19 mouse cellular contexts compared by ENCODE assay signal in the genomic region with DNA sequence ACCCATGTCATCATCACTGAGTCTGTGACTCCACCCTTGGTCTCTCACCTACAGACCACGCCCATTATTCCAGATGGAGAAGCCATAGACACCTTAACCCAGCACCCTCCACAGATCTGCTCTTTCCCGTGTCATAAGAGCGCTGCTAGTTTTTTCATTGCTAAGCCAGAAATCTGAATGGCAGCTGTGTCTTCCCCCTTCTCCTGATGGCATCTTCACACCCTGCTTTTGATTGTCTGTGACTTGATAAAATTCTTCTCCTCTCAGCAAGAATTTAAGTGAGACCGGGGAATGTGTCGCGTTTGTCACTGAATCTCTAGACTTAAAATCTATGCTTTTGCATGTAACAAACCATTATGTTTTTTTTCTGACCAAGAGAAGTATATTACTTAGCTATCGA.
A peak's percentile ranks its signal among the peaks of the same experiment; 100 is the strongest.
DNase-seq lines count a peak whose midpoint lies in the region; ATAC-seq and TF ChIP-seq lines count a peak whose summit lies in the region.
"Had no signal": no experiment of that assay in that cellular context is flagged by ENCODE, and none has a peak within 500 bp of the region (broad histone marks: within the 10 kb centered on the region; RNA-seq: fewer than 3 reads in every experiment).

No protein-coding gene starts in this region.

- 68% methylated on average over 7 of the region's 7 CpGs for WGBS in forebrain, postnatal 0 days
- 91% methylated on average over 7 of the region's 7 CpGs for WGBS in forebrain, embryonic 11.5 days

- intact Hi-C loops in left cerebral cortex, adult 2 months (cut with DNase I), result no loop called here
- intact Hi-C loops in left cerebral cortex, postnatal 4 days (cut with DNase I), result no loop called here

- no peak for TF ChIP-seq CTCF in forebrain, postnatal 0 days (IDR thresholded peaks at IDR 0.05; ENCODE audit: low read depth)
- no peak for TF ChIP-seq CTCF in layer of hippocampus, adult 2 months (conservative IDR thresholded peaks at IDR 0.05)
- no peak for TF ChIP-seq CTCF in left cerebral cortex, adult 2 months (IDR thresholded peaks at IDR 0.05)

- H3K4me3 ChIP-seq in forebrain, postnatal 0 days (ENCODE audit: low read depth, low read length), result no peak overlapping the region
- no peak overlapping the region for H3K4me3 ChIP-seq in forebrain, embryonic 11.5 days (ENCODE audit: low read depth, low read length)
- no peak overlapping the region for H3K4me3 ChIP-seq in layer of hippocampus, adult 2 months
- no peak overlapping the region for H3K4me3 ChIP-seq in left cerebral cortex, adult 2 months
- H3K4me3 ChIP-seq: embryonic facial prominence, embryonic 10.5 days; embryonic facial prominence, embryonic 12.5 days; forebrain, embryonic 12.5 days had no signal

- H3K4me1 ChIP-seq in forebrain, postnatal 0 days (ENCODE audit: insufficient read depth), result no peaks in the 10 kb centered on the region
- no peaks in the 10 kb centered on the region for H3K4me1 ChIP-seq in forebrain, embryonic 11.5 days (replicated peaks; ENCODE audit: control insufficient read depth, insufficient read depth, low read length)
- H3K4me1 ChIP-seq: embryonic facial prominence, embryonic 10.5 days; embryonic facial prominence, embryonic 12.5 days; forebrain, embryonic 12.5 days had no signal

- H3K27me3 ChIP-seq in forebrain, postnatal 0 days (ENCODE audit: insufficient read depth, low read length), result no peaks in the 10 kb centered on the region
- no peaks in the 10 kb centered on the region for H3K27me3 ChIP-seq in forebrain, embryonic 11.5 days (ENCODE audit: control insufficient read depth, insufficient read depth, low read length)
- H3K27me3 ChIP-seq: embryonic facial prominence, embryonic 12.5 days; forebrain, embryonic 12.5 days had no signal

- H3K27ac ChIP-seq in forebrain, postnatal 0 days (ENCODE audit: low read depth, low read length), result peak overlapping the region; percentile 58
- H3K27ac ChIP-seq in forebrain, embryonic 11.5 days (ENCODE audit: low read depth, low read length), result no peak overlapping the region
- H3K27ac ChIP-seq in layer of hippocampus, adult 2 months, result peak overlapping the region; percentile 80
- H3K27ac ChIP-seq in left cerebral cortex, adult 2 months, result peak overlapping the region; percentile 61
- H3K27ac ChIP-seq: embryonic facial prominence, embryonic 10.5 days; embryonic facial prominence, embryonic 12.5 days; forebrain, embryonic 12.5 days had no signal

- no peak overlapping the region for H3K9ac ChIP-seq in forebrain, postnatal 0 days
- no peak overlapping the region for H3K9ac ChIP-seq in forebrain, embryonic 11.5 days (ENCODE audit: low read length)
- H3K9ac ChIP-seq: embryonic facial prominence, embryonic 12.5 days; forebrain, embryonic 12.5 days had no signal

- no peaks in the 10 kb centered on the region for H3K36me3 ChIP-seq in forebrain, postnatal 0 days (ENCODE audit: insufficient read depth)
- H3K36me3 ChIP-seq in forebrain, embryonic 11.5 days (ENCODE audit: control insufficient read depth, insufficient read depth, low read length), result no peaks in the 10 kb centered on the region
- H3K36me3 ChIP-seq: embryonic facial prominence, embryonic 10.5 days; embryonic facial prominence, embryonic 12.5 days; forebrain, embryonic 12.5 days had no signal

- H3K4me2 ChIP-seq in forebrain, postnatal 0 days (ENCODE audit: low read depth), result no peak overlapping the region
- no peak overlapping the region for H3K4me2 ChIP-seq in forebrain, embryonic 11.5 days (ENCODE audit: low read depth, low read length, severe bottlenecking)
- H3K4me2 ChIP-seq: embryonic facial prominence, embryonic 12.5 days; forebrain, embryonic 12.5 days had no signal

- DNase-seq in forebrain, postnatal 0 days, result peak; percentile 32
- no peak for DNase-seq in forebrain, embryonic 11.5 days (ENCODE audit: low spot score)
- peak in 1 of 2 experiments; percentile 53 for DNase-seq in layer of hippocampus, adult 2 months (ENCODE audit: low spot score in 2 of 2)
- no peak for DNase-seq in layer of hippocampus, postnatal 36 days
- no peak for DNase-seq in left cerebral cortex, adult 2 months (ENCODE audit: extremely low spot score in 1 of 2, low spot score in 2 of 2)
- DNase-seq in left cerebral cortex, postnatal 4 days, result no peak
- no peak for DNase-seq in thymus, postnatal 0 days (ENCODE audit: low spot score)
- DNase-seq: adrenal gland, adult 2 months; adrenal gland, postnatal 10 days; adrenal gland, postnatal 25 days; cerebellum, adult 11-12 months; cerebellum, adult 2 months; cerebellum, adult 9-10 months; cerebellum, postnatal 10 days; cerebellum, postnatal 25 days had no signal

- no peaks in the 10 kb centered on the region for H3K9me3 ChIP-seq in forebrain, postnatal 0 days (ENCODE audit: low read length)
- no peaks in the 10 kb centered on the region for H3K9me3 ChIP-seq in forebrain, embryonic 11.5 days (ENCODE audit: control insufficient read depth, low read length)
- H3K9me3 ChIP-seq: embryonic facial prominence, embryonic 10.5 days; embryonic facial prominence, embryonic 12.5 days; forebrain, embryonic 12.5 days had no signal

- ATAC-seq in forebrain, postnatal 0 days, result peak; percentile 19; the same call in 1 of the 2 replicates
- ATAC-seq in forebrain, embryonic 11.5 days (replicated peaks; ENCODE audit: low FRiP score), result no peak
- ATAC-seq: forebrain, embryonic 16.5 days had no signal
